Mouse (Mus musculus): ENCODE results near the gene Pde6c. TPM values are rescaled to one million over a fixed set of nuclear protein-coding genes. Genes with fewer than 3 reads are reported as not detected.

The Pde6c gene
- polyA plus RNA-seq, 1 experiment from 2014 or later = not detected

DNA sequence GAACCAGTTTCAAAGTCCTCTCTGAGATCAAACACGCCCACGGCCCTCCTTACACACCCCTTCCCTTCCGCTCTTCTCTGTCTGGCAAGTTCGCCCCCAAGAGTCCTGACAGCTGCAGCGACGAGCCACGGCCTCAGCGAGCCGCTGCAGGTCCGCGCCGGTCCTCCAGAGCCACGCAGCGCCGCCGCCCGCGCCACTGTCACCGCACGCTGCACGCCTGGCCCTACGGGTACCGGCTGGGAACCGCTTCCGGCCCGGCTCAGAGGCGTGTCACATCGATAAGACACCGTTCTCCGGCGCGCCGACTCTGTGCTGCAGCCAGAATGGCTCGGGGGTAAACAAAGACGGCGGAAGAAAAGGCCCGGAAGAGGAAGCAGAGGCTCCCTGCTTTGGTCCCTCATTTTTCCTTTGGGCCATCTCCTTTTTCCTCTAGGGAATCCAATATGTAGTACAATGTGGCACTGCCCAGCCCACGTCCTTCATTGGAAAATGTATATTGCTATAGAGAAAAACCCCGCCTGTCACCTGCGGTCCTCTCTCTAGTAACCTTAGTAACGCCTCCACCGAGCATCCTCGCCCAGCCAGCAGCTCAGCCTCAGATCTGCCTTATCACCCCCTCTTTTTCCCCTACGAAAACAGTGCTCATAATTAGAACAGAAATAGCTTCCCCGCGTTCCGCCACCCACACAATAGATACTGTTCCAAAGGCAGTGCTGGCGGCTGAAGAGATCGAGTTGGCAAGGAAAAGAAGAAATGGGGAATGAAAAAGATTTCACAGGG lies 91.5 kb downstream of the Pde6c start, which contains the start of gene Fra10ac1:
Gene Fra10ac1, minus strand, starts transcription at position 252 of the 780 bp plus-strand sequence.
- H3K27me3 ChIP-seq (ENCODE audit: control insufficient read depth, insufficient read depth, low read length) = no peaks in the 10 kb centered on the region
- peak within 1 kb of the TSS; percentile 62 for H3K9ac ChIP-seq (ENCODE audit: low read depth, low read length)
- WGBS = under 1% methylated on average over 49 of the region's 49 CpGs
- peak; percentile 98 for ATAC-seq (ENCODE audit: low FRiP score)
- no peaks in the 10 kb centered on the region for H3K9me3 ChIP-seq (ENCODE audit: control insufficient read depth, low read length)
- no peaks in the 10 kb centered on the region for H3K36me3 ChIP-seq (ENCODE audit: control insufficient read depth, insufficient read depth, low read length)
- peak within 1 kb of the TSS; percentile 93 for H3K27ac ChIP-seq (ENCODE audit: low read depth, low read length)
- peak within 1 kb of the TSS; percentile 50 for H3K4me3 ChIP-seq (ENCODE audit: low read depth, low read length)
- H3K4me2 ChIP-seq (replicated peaks; ENCODE audit: low read depth, low read length) = peak within 1 kb of the TSS; percentile 48
- DNase-seq (ENCODE audit: low spot score) = peak; percentile 94
- no peaks in the 10 kb centered on the region for H3K4me1 ChIP-seq (replicated peaks; ENCODE audit: control insufficient read depth, insufficient read depth, low read length)

DNA sequence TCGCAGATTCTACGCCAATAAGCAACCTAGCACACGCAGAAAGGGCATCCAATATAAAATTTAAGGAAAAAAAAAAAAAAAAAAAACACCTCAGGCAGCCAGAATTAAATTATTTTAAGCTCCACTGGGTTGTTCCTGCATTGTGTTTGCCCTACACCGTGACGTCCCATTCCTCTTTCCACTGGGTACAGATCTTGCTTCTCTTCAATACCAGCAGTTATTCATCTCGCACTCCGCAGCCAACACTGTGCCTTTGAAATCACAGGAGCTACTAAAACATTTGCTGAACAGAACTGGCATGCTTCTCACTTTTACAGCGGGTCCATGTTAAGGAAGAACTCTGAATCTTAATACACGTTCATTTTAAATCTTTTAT lies 92.1 kb downstream of the Pde6c start:
- ATAC-seq (ENCODE audit: low FRiP score) = peak; percentile 58; the same call in 1 of the 2 replicates
- H3K36me3 ChIP-seq (ENCODE audit: control insufficient read depth, insufficient read depth, low read length) = no peaks in the 10 kb centered on the region
- DNase-seq (ENCODE audit: low spot score) = peak; percentile 44
- H3K27ac ChIP-seq (ENCODE audit: low read depth, low read length) = peak overlapping the region; percentile 93
- H3K4me2 ChIP-seq (replicated peaks; ENCODE audit: low read depth, low read length) = peak overlapping the region; percentile 48
- peak overlapping the region; percentile 62 for H3K9ac ChIP-seq (ENCODE audit: low read depth, low read length)
- H3K4me1 ChIP-seq (replicated peaks; ENCODE audit: control insufficient read depth, insufficient read depth, low read length) = no peaks in the 10 kb centered on the region
- no peaks in the 10 kb centered on the region for H3K9me3 ChIP-seq (ENCODE audit: control insufficient read depth, low read length)
- 14% methylated on average over 9 of the region's 9 CpGs for WGBS
- H3K27me3 ChIP-seq (ENCODE audit: control insufficient read depth, insufficient read depth, low read length) = no peaks in the 10 kb centered on the region
- peak overlapping the region; percentile 50 for H3K4me3 ChIP-seq (ENCODE audit: low read depth, low read length)

DNA sequence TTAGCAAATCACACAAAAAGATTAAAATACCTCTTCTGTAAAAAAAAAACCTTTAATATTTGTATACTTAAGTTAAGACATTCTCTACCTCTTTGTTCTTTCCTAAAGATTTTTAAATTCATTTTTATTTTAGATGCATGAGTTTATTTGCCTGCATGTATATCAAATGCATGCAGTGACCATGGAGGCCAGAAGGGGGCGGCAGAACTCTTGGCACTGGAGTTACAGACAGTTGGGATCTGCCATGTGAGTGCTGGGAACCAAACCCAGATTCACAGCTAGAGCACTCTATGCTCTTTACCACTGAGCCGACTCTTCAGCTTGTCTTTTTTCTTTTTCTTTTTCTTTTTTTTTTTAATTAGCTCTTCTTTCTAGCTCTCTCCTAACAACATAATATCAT lies 96.1 kb downstream of the Pde6c start:
- ATAC-seq (ENCODE audit: low FRiP score) (no peak), DNase-seq (ENCODE audit: low spot score) (no peak)
- H3K27me3 ChIP-seq (ENCODE audit: control insufficient read depth, insufficient read depth, low read length) = no peaks in the 10 kb centered on the region
- no peak overlapping the region for H3K4me3 ChIP-seq (ENCODE audit: low read depth, low read length)
- no peaks in the 10 kb centered on the region for H3K4me1 ChIP-seq (replicated peaks; ENCODE audit: control insufficient read depth, insufficient read depth, low read length)
- H3K4me2 ChIP-seq (replicated peaks; ENCODE audit: low read depth, low read length) = no peak overlapping the region
- no peaks in the 10 kb centered on the region for H3K36me3 ChIP-seq (ENCODE audit: control insufficient read depth, insufficient read depth, low read length)
- H3K27ac ChIP-seq (ENCODE audit: low read depth, low read length) = no peak overlapping the region
- WGBS = 49% methylated on average over 2 of the region's 2 CpGs
- H3K9me3 ChIP-seq (ENCODE audit: control insufficient read depth, low read length) = no peaks in the 10 kb centered on the region
- H3K9ac ChIP-seq (ENCODE audit: low read depth, low read length) = no peak overlapping the region

DNA sequence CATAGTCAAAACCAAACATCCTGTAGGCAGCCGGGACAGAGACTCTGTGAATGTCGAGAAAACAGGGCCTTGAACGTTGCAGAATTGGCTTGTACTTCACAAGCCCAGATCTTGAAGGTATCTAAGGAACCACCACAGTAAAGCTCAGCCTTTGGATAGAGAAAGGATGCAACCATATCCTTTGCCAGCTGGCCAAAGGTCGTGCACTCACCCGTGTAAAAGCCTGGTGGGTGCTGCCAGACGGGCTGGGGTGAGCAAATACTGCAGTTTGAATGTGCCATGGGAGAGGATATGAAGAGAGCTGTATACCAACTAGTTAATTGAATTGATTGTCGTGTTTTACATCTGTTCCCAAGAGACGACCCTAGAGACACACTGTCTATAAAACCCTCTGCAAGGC lies 99.5 kb downstream of the Pde6c start:
- Histone ChIP-seq H3K36me3 (ENCODE audit: control insufficient read depth, insufficient read depth, low read length) (no peaks in the 10 kb centered on the region), H3K9me3 (ENCODE audit: control insufficient read depth, low read length) (no peaks in the 10 kb centered on the region), H3K27me3 (ENCODE audit: control insufficient read depth, insufficient read depth, low read length) (no peaks in the 10 kb centered on the region), H3K4me3 (ENCODE audit: low read depth, low read length) (no peak overlapping the region), H3K9ac (ENCODE audit: low read depth, low read length) (no peak overlapping the region), H3K4me2 (replicated peaks; ENCODE audit: low read depth, low read length) (no peak overlapping the region), H3K4me1 (replicated peaks; ENCODE audit: control insufficient read depth, insufficient read depth, low read length) (no peaks in the 10 kb centered on the region), H3K27ac (ENCODE audit: low read depth, low read length) (no peak overlapping the region)
- ATAC-seq (ENCODE audit: low FRiP score) (no peak), DNase-seq (ENCODE audit: low spot score) (no peak)
- 51% methylated on average over 8 of the region's 8 CpGs for WGBS

DNA sequence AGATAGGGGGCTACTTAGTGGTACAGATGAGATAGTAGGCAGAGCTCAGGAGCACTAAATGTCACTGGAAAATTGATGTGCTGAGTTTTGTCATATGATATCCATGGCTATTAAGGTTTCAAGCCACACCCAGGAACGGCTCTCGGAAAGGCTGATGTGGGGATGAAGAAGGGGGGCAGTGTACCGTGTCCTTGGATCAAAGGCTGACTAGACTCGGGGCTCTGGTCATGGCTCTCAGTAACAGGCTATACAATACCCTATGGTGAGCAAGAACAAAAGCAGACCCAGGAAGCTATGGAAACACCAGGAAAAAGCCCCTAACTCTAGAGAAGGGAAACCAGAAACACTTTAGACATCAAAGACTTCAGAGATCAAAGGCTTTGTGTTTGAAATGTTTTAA lies 99.9 kb downstream of the Pde6c start:
- Histone ChIP-seq H3K4me2 (replicated peaks; ENCODE audit: low read depth, low read length) (no peak overlapping the region), H3K4me1 (replicated peaks; ENCODE audit: control insufficient read depth, insufficient read depth, low read length) (no peaks in the 10 kb centered on the region), H3K27ac (ENCODE audit: low read depth, low read length) (no peak overlapping the region), H3K4me3 (ENCODE audit: low read depth, low read length) (no peak overlapping the region), H3K9me3 (ENCODE audit: control insufficient read depth, low read length) (no peaks in the 10 kb centered on the region), H3K27me3 (ENCODE audit: control insufficient read depth, insufficient read depth, low read length) (no peaks in the 10 kb centered on the region), H3K9ac (ENCODE audit: low read depth, low read length) (no peak overlapping the region), H3K36me3 (ENCODE audit: control insufficient read depth, insufficient read depth, low read length) (no peaks in the 10 kb centered on the region)
- no peak for DNase-seq (ENCODE audit: low spot score)
- ATAC-seq (ENCODE audit: low FRiP score) = no peak
- 12% methylated on average over 4 of the region's 4 CpGs for WGBS

Other genes with a start within 250 kb of the Pde6c start
- gene Myof, start 89.2 kb upstream of the Pde6c start, polyA plus RNA-seq (2014; fragmentation: Nextera tagmentation; extraction: Ambion mirVana) = 3.4 and 5.3 TPM in 2 replicates
- gene Cep55, start 77.8 kb upstream of the Pde6c start, polyA plus RNA-seq (2014; fragmentation: Nextera tagmentation; extraction: Ambion mirVana) = 44.1 and 46.9 TPM in 2 replicates
- gene Ffar4, start 35.7 kb upstream of the Pde6c start, polyA plus RNA-seq (2014; fragmentation: Nextera tagmentation; extraction: Ambion mirVana) = not detected in 2 replicates
- 1.1 and 2.0 TPM in 2 replicates for gene Rbp4, start 7.5 kb upstream of the Pde6c start, polyA plus RNA-seq (2014; fragmentation: Nextera tagmentation; extraction: Ambion mirVana)
- gene Fra10ac1, start 91.4 kb downstream of the Pde6c start, polyA plus RNA-seq (2014; fragmentation: Nextera tagmentation; extraction: Ambion mirVana) = 47.2 and 54.0 TPM in 2 replicates
- gene Lgi1, start 131.8 kb downstream of the Pde6c start, polyA plus RNA-seq (2014; fragmentation: Nextera tagmentation; extraction: Ambion mirVana) = 2.1 TPM in 2 replicates

Data from hindbrain, embryonic 11.5 days (tissue).